Mouse (Mus musculus): ENCODE data around the gene Uspl1. TPM values are rescaled to one million over a fixed set of nuclear protein-coding genes. Genes with fewer than 3 reads are reported as not detected.

The Uspl1 gene
- polyA plus RNA-seq, 1 experiment from 2014 or later = 65.1 TPM

GRCm38 (mm10) chr5:149143766-149144375 is 40.3 kb upstream of the Uspl1 start:
- ATAC-seq (ENCODE audit: low FRiP score, low TSS enrichment) (no peak), DNase-seq (no peak)
- Histone ChIP-seq H3K4me1 (ENCODE audit: control insufficient read depth, insufficient read depth, low read length) (no peaks in the 10 kb centered on the region), H3K9ac (replicated peaks; ENCODE audit: low read length) (no peak overlapping the region), H3K27me3 (ENCODE audit: control insufficient read depth, insufficient read depth, low read length) (no peaks in the 10 kb centered on the region), H3K4me2 (ENCODE audit: low read length) (no peak overlapping the region), H3K9me3 (ENCODE audit: control insufficient read depth, low read length) (no peaks in the 10 kb centered on the region), H3K4me3 (replicated peaks; ENCODE audit: low read depth, low read length) (no peak overlapping the region), H3K36me3 (ENCODE audit: control insufficient read depth, insufficient read depth, low read length) (no peaks in the 10 kb centered on the region), H3K27ac (replicated peaks; ENCODE audit: low read depth, low read length) (no peak overlapping the region)
- 88% methylated on average over 25 of the region's 25 CpGs for WGBS

GRCm38 (mm10) chr5:149146691-149147090 is 37.5 kb upstream of the Uspl1 start:
- Histone ChIP-seq H3K27me3 (ENCODE audit: control insufficient read depth, insufficient read depth, low read length) (no peaks in the 10 kb centered on the region), H3K4me2 (ENCODE audit: low read length) (no peak overlapping the region), H3K9me3 (ENCODE audit: control insufficient read depth, low read length) (no peaks in the 10 kb centered on the region), H3K4me3 (replicated peaks; ENCODE audit: low read depth, low read length) (no peak overlapping the region), H3K36me3 (ENCODE audit: control insufficient read depth, insufficient read depth, low read length) (no peaks in the 10 kb centered on the region), H3K9ac (replicated peaks; ENCODE audit: low read length) (no peak overlapping the region), H3K27ac (replicated peaks; ENCODE audit: low read depth, low read length) (no peak overlapping the region), H3K4me1 (ENCODE audit: control insufficient read depth, insufficient read depth, low read length) (no peaks in the 10 kb centered on the region)
- no peak for ATAC-seq (ENCODE audit: low FRiP score, low TSS enrichment)
- WGBS = 92% methylated on average over 7 of the region's 7 CpGs
- no peak for DNase-seq

GRCm38 (mm10) chr5:149147386-149148000 is 36.7 kb upstream of the Uspl1 start:
- no peak overlapping the region for H3K4me3 ChIP-seq (replicated peaks; ENCODE audit: low read depth, low read length)
- no peak overlapping the region for H3K27ac ChIP-seq (replicated peaks; ENCODE audit: low read depth, low read length)
- H3K4me2 ChIP-seq (ENCODE audit: low read length) = no peak overlapping the region
- no peaks in the 10 kb centered on the region for H3K36me3 ChIP-seq (ENCODE audit: control insufficient read depth, insufficient read depth, low read length)
- DNase-seq (no peak), ATAC-seq (ENCODE audit: low FRiP score, low TSS enrichment) (no peak)
- no peaks in the 10 kb centered on the region for H3K27me3 ChIP-seq (ENCODE audit: control insufficient read depth, insufficient read depth, low read length)
- no peaks in the 10 kb centered on the region for H3K4me1 ChIP-seq (ENCODE audit: control insufficient read depth, insufficient read depth, low read length)
- WGBS = 86% methylated on average over 8 of the region's 8 CpGs
- no peaks in the 10 kb centered on the region for H3K9me3 ChIP-seq (ENCODE audit: control insufficient read depth, low read length)
- H3K9ac ChIP-seq (replicated peaks; ENCODE audit: low read length) = no peak overlapping the region

GRCm38 (mm10) chr5:149150882-149151281 is 33.3 kb upstream of the Uspl1 start:
- WGBS = 98% methylated on average over 3 of the region's 3 CpGs
- DNase-seq = no peak
- no peaks in the 10 kb centered on the region for H3K27me3 ChIP-seq (ENCODE audit: control insufficient read depth, insufficient read depth, low read length)
- no peak overlapping the region for H3K9ac ChIP-seq (replicated peaks; ENCODE audit: low read length)
- H3K4me2 ChIP-seq (ENCODE audit: low read length) = no peak overlapping the region
- H3K4me1 ChIP-seq (ENCODE audit: control insufficient read depth, insufficient read depth, low read length) = no peaks in the 10 kb centered on the region
- no peak overlapping the region for H3K27ac ChIP-seq (replicated peaks; ENCODE audit: low read depth, low read length)
- no peak for ATAC-seq (ENCODE audit: low FRiP score, low TSS enrichment)
- no peak overlapping the region for H3K4me3 ChIP-seq (replicated peaks; ENCODE audit: low read depth, low read length)
- no peaks in the 10 kb centered on the region for H3K9me3 ChIP-seq (ENCODE audit: control insufficient read depth, low read length)
- H3K36me3 ChIP-seq (ENCODE audit: control insufficient read depth, insufficient read depth, low read length) = no peaks in the 10 kb centered on the region

- Histone ChIP-seq H3K4me1 (ENCODE audit: control insufficient read depth, insufficient read depth, low read length) (no peaks in the 10 kb centered on the region), H3K27me3 (ENCODE audit: control insufficient read depth, insufficient read depth, low read length) (no peaks in the 10 kb centered on the region), H3K27ac (replicated peaks; ENCODE audit: low read depth, low read length) (no peak overlapping the region), H3K4me2 (ENCODE audit: low read length) (no peak overlapping the region), H3K4me3 (replicated peaks; ENCODE audit: low read depth, low read length) (no peak overlapping the region), H3K9me3 (ENCODE audit: control insufficient read depth, low read length) (no peaks in the 10 kb centered on the region), H3K36me3 (ENCODE audit: control insufficient read depth, insufficient read depth, low read length) (no peaks in the 10 kb centered on the region), H3K9ac (replicated peaks; ENCODE audit: low read length) (no peak overlapping the region)
- DNase-seq (no peak), ATAC-seq (ENCODE audit: low FRiP score, low TSS enrichment) (no peak)
- WGBS = 52% methylated on average over 13 of the region's 13 CpGs
These were observed 31.9 kb upstream of the Uspl1 start for GRCm38 (mm10) chr5:149152063-149152773.

- ATAC-seq (ENCODE audit: low FRiP score, low TSS enrichment) (no peak), DNase-seq (no peak)
- Histone ChIP-seq H3K4me3 (replicated peaks; ENCODE audit: low read depth, low read length) (no peak overlapping the region), H3K27ac (replicated peaks; ENCODE audit: low read depth, low read length) (no peak overlapping the region), H3K4me2 (ENCODE audit: low read length) (no peak overlapping the region), H3K27me3 (ENCODE audit: control insufficient read depth, insufficient read depth, low read length) (no peaks in the 10 kb centered on the region), H3K4me1 (ENCODE audit: control insufficient read depth, insufficient read depth, low read length) (no peaks in the 10 kb centered on the region), H3K36me3 (ENCODE audit: control insufficient read depth, insufficient read depth, low read length) (no peaks in the 10 kb centered on the region), H3K9ac (replicated peaks; ENCODE audit: low read length) (no peak overlapping the region), H3K9me3 (ENCODE audit: control insufficient read depth, low read length) (no peaks in the 10 kb centered on the region)
- 64% methylated on average over 12 of the region's 12 CpGs for WGBS
These were observed 31.4 kb upstream of the Uspl1 start for GRCm38 (mm10) chr5:149152774-149153155.

GRCm38 (mm10) chr5:149156886-149157563 is 27.1 kb upstream of the Uspl1 start:
- WGBS = 93% methylated on average over 18 of the region's 18 CpGs
- no peaks in the 10 kb centered on the region for H3K4me1 ChIP-seq (ENCODE audit: control insufficient read depth, insufficient read depth, low read length)
- no peak overlapping the region for H3K4me3 ChIP-seq (replicated peaks; ENCODE audit: low read depth, low read length)
- H3K9me3 ChIP-seq (ENCODE audit: control insufficient read depth, low read length) = no peaks in the 10 kb centered on the region
- H3K4me2 ChIP-seq (ENCODE audit: low read length) = no peak overlapping the region
- H3K9ac ChIP-seq (replicated peaks; ENCODE audit: low read length) = no peak overlapping the region
- DNase-seq = no peak
- H3K36me3 ChIP-seq (ENCODE audit: control insufficient read depth, insufficient read depth, low read length) = no peaks in the 10 kb centered on the region
- H3K27me3 ChIP-seq (ENCODE audit: control insufficient read depth, insufficient read depth, low read length) = no peaks in the 10 kb centered on the region
- no peak overlapping the region for H3K27ac ChIP-seq (replicated peaks; ENCODE audit: low read depth, low read length)
- ATAC-seq (ENCODE audit: low FRiP score, low TSS enrichment) = no peak

- H3K4me3 ChIP-seq (replicated peaks; ENCODE audit: low read depth, low read length) = no peak overlapping the region
- no peak overlapping the region for H3K27ac ChIP-seq (replicated peaks; ENCODE audit: low read depth, low read length)
- H3K27me3 ChIP-seq (ENCODE audit: control insufficient read depth, insufficient read depth, low read length) = no peaks in the 10 kb centered on the region
- DNase-seq (no peak), ATAC-seq (ENCODE audit: low FRiP score, low TSS enrichment) (no peak)
- H3K9me3 ChIP-seq (ENCODE audit: control insufficient read depth, low read length) = no peaks in the 10 kb centered on the region
- WGBS = 89% methylated on average over 6 of the region's 6 CpGs
- H3K4me1 ChIP-seq (ENCODE audit: control insufficient read depth, insufficient read depth, low read length) = no peaks in the 10 kb centered on the region
- H3K9ac ChIP-seq (replicated peaks; ENCODE audit: low read length) = no peak overlapping the region
- H3K36me3 ChIP-seq (ENCODE audit: control insufficient read depth, insufficient read depth, low read length) = no peaks in the 10 kb centered on the region
- H3K4me2 ChIP-seq (ENCODE audit: low read length) = no peak overlapping the region
These were observed 25.1 kb upstream of the Uspl1 start for GRCm38 (mm10) chr5:149159021-149159420.

Data from midbrain, embryonic 14.5 days (tissue).